Mouse (Mus musculus): ENCODE measurements at regions not wholly inside any gene's neighbourhood (a gene's known extent, or its start where the extent isn't known, plus 50 kb on each side); places are given as distances from the start of the nearest gene placed in this dataset.
"Not testable (repeated sequence)": the region's sequence is repeated elsewhere in the genome, so short reads cannot be mapped to it uniquely, and the experiment has no call there.

- DNase-seq, result no peak
These were observed 121.4 kb upstream of the Slc1a3 start for GRCm38 (mm10) chr15:8831720-8832620.

DNA sequence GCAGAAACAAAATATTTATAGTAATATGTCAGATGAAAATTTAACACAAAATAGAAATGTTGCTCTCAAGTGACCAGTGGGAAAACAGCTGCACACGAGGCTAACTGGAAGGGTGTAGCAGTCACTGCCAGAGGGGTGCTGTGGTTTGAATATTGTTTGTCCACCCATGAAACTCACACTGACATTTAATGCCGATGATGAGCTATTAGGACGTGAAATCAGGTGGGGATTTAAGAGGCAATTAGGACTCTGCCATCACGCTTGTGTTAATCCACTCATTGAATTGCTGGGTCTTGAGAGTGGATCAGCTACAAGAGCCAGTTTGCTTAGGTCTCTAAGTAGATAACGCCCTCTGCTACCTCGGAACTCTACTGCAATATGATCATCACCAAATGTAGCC, 114.3 kb upstream of the Slc1a3 start:
- no peak for DNase-seq

GRCm38 (mm10) chr15:8822795-8823194, 112.2 kb upstream of the Slc1a3 start:
- not testable (repeated sequence) for DNase-seq

DNA sequence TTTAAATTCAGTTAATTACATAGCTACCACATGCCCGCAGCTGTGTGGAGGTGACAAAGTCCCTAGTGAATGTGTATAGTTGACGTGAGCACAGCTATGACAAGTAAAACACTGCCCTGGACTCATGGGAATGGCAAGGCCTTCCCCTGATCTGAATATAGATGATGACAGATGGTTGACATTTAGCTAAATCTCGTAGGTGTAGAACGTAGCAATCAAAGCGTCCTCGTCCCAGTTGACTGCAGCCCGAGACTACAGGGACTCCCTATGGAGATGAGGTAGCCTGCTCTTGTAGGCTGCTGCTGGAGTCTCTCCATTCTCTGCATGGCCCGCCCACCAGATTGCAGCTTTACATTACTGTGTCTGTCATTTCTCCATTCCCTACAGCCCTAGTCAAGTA, 107.0 kb upstream of the Slc1a3 start:
- no peak for DNase-seq

GRCm38 (mm10) chr15:8816501-8817368, 106.2 kb upstream of the Slc1a3 start:
- DNase-seq, result peak in 1 of 2 experiments; percentile 6

- no peak for DNase-seq
These were observed 105.4 kb upstream of the Slc1a3 start for GRCm38 (mm10) chr15:8815958-8816357.

DNA sequence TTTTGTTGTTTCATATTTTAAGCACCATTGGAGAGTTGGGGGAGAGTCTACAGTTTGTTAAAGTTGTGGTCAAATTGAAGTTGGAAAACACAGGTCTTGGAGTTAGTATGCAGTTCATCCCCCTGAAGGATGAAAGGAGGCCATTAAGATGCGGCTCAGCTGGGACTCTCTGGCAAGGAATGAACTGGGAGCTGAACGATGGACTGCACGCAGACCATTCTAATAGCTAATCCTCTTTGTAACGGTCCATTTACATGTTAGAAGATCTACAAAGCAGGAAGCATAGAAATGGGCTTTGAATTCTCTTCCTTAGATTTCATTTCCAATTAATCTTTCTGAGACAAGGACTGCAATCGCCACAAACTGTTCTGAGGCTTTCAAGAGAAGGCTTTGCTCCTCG, 104.7 kb upstream of the Slc1a3 start:
- no peak for DNase-seq

- DNase-seq, result no peak
These were observed 95.8 kb upstream of the Slc1a3 start for GRCm38 (mm10) chr15:8806354-8806753.

GRCm38 (mm10) chr15:8805565-8805964, 95.0 kb upstream of the Slc1a3 start:
- not testable (repeated sequence) for DNase-seq

DNA sequence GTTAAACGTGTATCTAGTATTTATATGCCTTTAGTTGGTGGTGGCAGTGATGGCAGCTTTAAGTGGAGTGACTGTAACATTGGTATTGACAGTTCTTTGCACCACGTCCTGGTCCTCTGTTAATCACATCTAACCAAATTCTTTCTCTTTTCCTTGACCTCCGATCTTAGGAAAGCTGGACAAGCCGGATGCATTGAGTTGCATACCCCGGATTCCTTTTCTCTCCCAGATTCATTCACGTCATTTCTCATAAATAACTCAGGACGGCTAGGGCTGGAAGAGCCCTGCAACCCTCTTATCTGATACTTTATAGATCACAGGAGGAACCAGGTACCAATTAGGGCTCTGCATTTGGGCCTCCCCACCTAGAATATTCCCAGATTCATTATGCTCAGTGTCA, 91.5 kb upstream of the Slc1a3 start:
- no peak for DNase-seq

- DNase-seq, result peak; percentile 48 to 67
These were observed 86.5 kb upstream of the Slc1a3 start for GRCm38 (mm10) chr15:8797015-8797414.

- DNase-seq, result no peak
These were observed 81.5 kb upstream of the Slc1a3 start for GRCm38 (mm10) chr15:8792106-8792505.

DNA sequence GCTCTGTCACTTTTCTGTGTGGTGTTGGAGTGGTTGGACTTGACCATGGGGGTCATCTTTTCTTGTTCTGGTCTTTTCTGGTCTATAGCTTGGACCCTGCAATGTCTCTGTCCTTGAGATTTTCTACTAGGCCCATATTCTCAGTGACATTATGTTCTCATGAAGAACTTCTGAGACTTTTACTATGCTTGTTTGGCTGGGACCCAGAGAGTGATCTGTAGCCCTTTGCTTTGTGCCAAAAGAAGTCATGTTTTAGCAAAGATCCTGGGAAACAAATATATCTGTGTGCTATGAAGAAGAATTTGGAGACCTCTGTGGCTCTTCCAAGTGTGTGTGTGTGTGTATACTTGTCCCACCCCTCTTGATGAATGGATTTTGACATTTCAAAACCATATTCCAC, 79.4 kb upstream of the Slc1a3 start:
- no peak for DNase-seq

DNA sequence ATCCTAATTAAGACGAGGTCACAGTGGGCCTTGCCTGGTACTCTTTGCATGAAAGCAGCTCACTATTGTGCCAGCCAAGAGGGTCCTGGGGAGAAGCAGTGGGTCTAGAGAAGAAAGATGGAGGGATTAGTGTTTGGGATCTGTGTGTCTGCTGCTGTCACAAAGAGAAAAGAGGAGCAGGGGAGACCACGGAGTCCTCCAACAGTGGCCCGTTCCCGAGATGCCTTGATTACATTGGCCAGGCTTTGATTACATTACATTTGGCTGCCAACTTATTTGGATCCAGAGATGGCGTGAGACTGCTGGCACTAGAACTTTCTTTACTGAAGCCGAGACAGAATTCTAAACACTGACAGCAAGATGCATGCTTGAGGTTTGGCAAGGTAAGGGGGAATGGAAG, 78.4 kb upstream of the Slc1a3 start:
- no peak for DNase-seq

DNA sequence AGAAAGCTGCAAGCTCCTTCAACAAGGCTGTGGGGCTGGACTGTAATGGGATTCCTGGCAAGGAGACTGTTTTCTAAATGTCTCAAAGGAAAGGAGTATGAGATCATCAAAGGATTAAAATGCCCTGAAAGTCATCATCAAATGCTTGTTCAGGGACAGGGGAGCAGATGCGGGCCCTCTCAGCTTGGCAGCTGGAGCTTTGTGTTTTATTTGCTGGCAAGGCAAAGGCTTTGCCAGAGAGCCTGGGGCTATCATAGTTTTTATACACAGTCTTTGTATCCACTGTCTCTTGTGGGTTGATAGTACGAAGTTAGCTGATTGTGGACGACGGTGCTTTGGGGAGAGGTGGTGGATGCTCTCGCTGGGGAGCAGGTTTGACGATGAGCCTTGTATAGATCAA, 75.0 kb upstream of the Slc1a3 start:
- no peak for DNase-seq

- no peak for DNase-seq
These were observed 73.0 kb upstream of the Slc1a3 start for GRCm38 (mm10) chr15:8783567-8783966.

- no peak for DNase-seq
These were observed 72.5 kb upstream of the Slc1a3 start for GRCm38 (mm10) chr15:8783036-8783435.

GRCm38 (mm10) chr15:8782131-8782507, 71.6 kb upstream of the Slc1a3 start:
- no peak for DNase-seq

GRCm38 (mm10) chr15:8781159-8782130, 70.9 kb upstream of the Slc1a3 start:
- no peak for DNase-seq

DNA sequence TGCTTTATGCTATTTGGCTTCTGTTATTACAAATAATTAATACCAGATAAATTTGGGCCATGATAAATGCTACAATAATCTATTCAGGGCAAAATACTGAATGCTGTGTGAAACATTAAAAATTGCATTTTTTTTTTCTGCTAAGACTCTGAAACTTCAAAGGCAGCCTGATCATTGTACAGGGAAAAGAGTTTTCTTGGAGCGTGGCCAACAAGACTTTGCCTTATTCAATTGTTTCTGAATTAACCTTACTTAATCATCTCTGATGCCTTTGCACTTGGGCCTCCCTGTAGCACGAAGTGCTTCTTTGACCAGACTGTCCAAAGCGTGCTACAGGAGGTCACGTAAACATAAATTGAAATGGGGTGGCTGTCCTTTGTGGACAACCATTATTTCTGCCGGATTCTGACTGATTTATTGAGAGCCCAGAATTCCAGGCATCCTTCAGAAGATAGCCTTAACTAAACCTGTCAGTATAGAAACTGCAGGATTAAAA, 69.9 kb upstream of the Slc1a3 start:
- DNase-seq, result no peak

DNA sequence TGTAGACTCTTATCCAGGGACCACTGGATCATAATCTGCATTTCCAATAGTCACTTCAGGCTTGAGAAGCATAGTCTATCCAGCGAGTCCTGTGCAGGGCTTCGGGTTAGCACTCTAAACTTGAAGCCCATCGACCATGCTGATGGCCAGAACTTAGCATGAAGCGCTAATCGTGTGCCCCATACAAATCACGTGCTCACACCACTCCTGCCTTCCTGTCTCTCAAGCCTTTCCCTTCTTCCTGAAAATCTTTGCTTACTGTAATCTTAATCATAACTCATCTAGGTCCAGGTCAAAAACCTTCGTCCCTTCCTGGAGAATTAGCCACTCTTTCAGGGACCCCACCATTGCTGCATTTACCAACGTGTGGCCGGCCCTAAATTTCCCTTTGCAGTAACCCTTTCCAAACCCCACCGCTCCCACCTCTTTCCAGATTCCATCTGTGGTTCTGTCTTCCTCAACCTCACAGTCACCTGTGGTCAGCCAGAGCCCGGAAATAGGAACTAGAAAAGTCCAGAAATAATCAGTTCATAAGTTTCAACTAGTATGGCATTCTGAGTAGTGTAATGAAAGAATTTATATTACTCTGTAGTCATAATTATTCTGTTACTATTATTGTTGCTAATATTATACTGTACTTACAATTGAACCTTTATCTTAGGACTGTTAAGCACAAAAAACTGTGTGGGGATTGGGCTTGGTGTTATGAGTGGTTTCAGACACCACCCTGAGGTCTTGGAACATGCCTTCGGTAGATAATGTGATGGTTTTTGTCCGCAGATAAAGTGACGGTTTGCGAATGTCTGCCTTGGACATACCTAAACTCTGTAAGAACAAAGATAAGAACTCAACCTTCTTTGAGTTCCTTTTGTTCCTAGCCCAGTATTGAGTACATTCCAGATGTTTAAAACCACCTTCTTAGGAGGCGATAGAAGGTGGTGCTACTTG, 57.3 kb upstream of the Slc1a3 start:
- DNase-seq, result no peak

All from kidney, postnatal 25 days (tissue).